Mouse (Mus musculus) thymus, adult 2 months (tissue): Measurements from ENCODE around the gene Thada. TPM values are rescaled to one million over a fixed set of nuclear protein-coding genes. Genes with fewer than 3 reads are reported as not detected.
"Not testable (repeated sequence)": the region's sequence is repeated elsewhere in the genome, so short reads cannot be mapped to it uniquely, and the experiment has no call there.

Experiments used
- DNase-seq: peaks from one replicate; pipeline ENCODE4 v3.0.0; 2021
- H3K27ac ChIP-seq: fragments of 200-500 bp; 2 replicates; pipeline ENCODE4 v1.5.1; 2012; ENCODE audit warnings: low read length, control low read depth; ENCODE audit not compliant: control insufficient read depth, insufficient read depth
- H3K27me3 ChIP-seq: fragments of 200-500 bp; 2 replicates; pipeline ENCODE4 v1.6.1; 2012; ENCODE audit warnings: mild to moderate bottlenecking, low read length, moderate library complexity, mixed read lengths; ENCODE audit not compliant: control insufficient read depth, insufficient read depth
- H3K36me3 ChIP-seq: fragments of 200-500 bp; 2 replicates; pipeline ENCODE4 v1.6.1; 2012; ENCODE audit warnings: mild to moderate bottlenecking, low read length, moderate library complexity; ENCODE audit not compliant: control insufficient read depth, insufficient read depth
- H3K4me1 ChIP-seq: fragments of 200-500 bp; replicated peaks from 2 replicates; pipeline ENCODE4 v1.6.1; 2012; ENCODE audit warnings: low read length; ENCODE audit not compliant: control insufficient read depth, insufficient read depth
- H3K4me3 ChIP-seq: fragments of 200-500 bp; 2 replicates; pipeline ENCODE4 v1.5.1; 2012; ENCODE audit warnings: mild to moderate bottlenecking, low read length, control low read depth, moderate library complexity; ENCODE audit not compliant: control insufficient read depth, insufficient read depth
- CTCF ChIP-seq: fragments of 200-500 bp; IDR thresholded peaks from 2 replicates; pipeline ENCODE4 v1.5.1; 2012; ENCODE audit warnings: mild to moderate bottlenecking, control low read depth, low read length, moderate library complexity, borderline replicate concordance; ENCODE audit not compliant: control insufficient read depth, poor library complexity, insufficient read depth; ENCODE audit errors: extremely low read depth
- POLR2A ChIP-seq: fragments of 200-500 bp; IDR thresholded peaks from 2 replicates; pipeline ENCODE4 v1.6.1; 2012; ENCODE audit warnings: mild to moderate bottlenecking, low read length, control low read depth, moderate library complexity; ENCODE audit not compliant: control insufficient read depth, poor library complexity, insufficient read depth; ENCODE audit errors: extremely low read depth
- WGBS: fragments of 180-500 bp; shearing (Covaris S2); methylation state at CpG from one replicate; pipeline ENCODE4 v1.1.7; 2018; 5-methylcytosine and 5-hydroxymethylcytosine counted together
- polyA plus RNA-seq: library from polyadenylated mRNA; depleted of rRNA; stranded (reverse); fragments of >200 nt; gene quantifications from 2 replicates; pipeline ENCODE4 v1.2.3, GENCODE M21; 2012

Gene Thada
- polyA plus RNA-seq, 1 experiment: 40.1 TPM

- no peak for TF ChIP-seq CTCF
- no peaks in the 10 kb centered on the region for H3K27me3 ChIP-seq
- H3K4me1 ChIP-seq: peaks cover 25% of the 10 kb centered on the region
- peaks cover 30% of the 10 kb centered on the region for H3K36me3 ChIP-seq
- DNase-seq: no peak
- peak overlapping the region; percentile 98; the same call in 1 of the 2 replicates for H3K4me3 ChIP-seq
- peak overlapping the region; percentile 58; the same call in 1 of the 2 replicates for H3K27ac ChIP-seq
- WGBS: 64% methylated on average over 5 of the region's 5 CpGs
Measured at GRCm38 (mm10) chr17:84189127-84189854, 276.7 kb downstream of the Thada start.

- peak overlapping the region; percentile 58 for H3K27ac ChIP-seq
- peak; percentile 77 for DNase-seq
- 3% methylated on average over 38 of the region's 38 CpGs for WGBS
Measured at GRCm38 (mm10) chr17:84188374-84188961, 277.5 kb downstream of the Thada start.

GRCm38 (mm10) chr17:84187727-84188373, 278.2 kb downstream of the Thada start, which contains the start of gene Zfp36l2:
Gene Zfp36l2, minus strand, starts transcription at chr17:84187947.
- H3K36me3 ChIP-seq: peaks cover 26% of the 10 kb centered on the region
- WGBS: under 1% methylated on average over 68 of the region's 76 CpGs
- peak within 1 kb of the TSS; percentile 98 for H3K4me3 ChIP-seq
- peak within 1 kb of the TSS; percentile 97 for H3K27ac ChIP-seq
- peak; percentile 43; the same call in 1 of the 2 replicates for TF ChIP-seq CTCF
- TF ChIP-seq POLR2A: peak; percentile 96
- DNase-seq: peak; percentile 94
- H3K27me3 ChIP-seq: no peaks in the 10 kb centered on the region
- peaks cover 29% of the 10 kb centered on the region for H3K4me1 ChIP-seq

More at GRCm38 (mm10) chr17:84188374-84188961, 277.5 kb downstream of the Thada start:
- Histone ChIP-seq H3K27me3 (no peaks in the 10 kb centered on the region), H3K4me1 (peaks cover 24% of the 10 kb centered on the region), H3K4me3 (peak overlapping the region; percentile 98), H3K36me3 (peaks cover 30% of the 10 kb centered on the region)
- TF ChIP-seq POLR2A: no peak
- TF ChIP-seq CTCF: peak; percentile 41; the same call in 1 of the 2 replicates

GRCm38 (mm10) chr17:84187264-84187663, 278.7 kb downstream of the Thada start:
- peaks cover 34% of the 10 kb centered on the region for H3K4me1 ChIP-seq

GRCm38 (mm10) chr17:84186451-84187202, 279.4 kb downstream of the Thada start:
- TF ChIP-seq POLR2A (0 out of 2 replicates have a peak, but pooled peaks have one; percentile 30), CTCF (no peak)
- no peaks in the 10 kb centered on the region for H3K27me3 ChIP-seq
- H3K4me1 ChIP-seq: peaks cover 37% of the 10 kb centered on the region
- WGBS: 0% methylated on average over 80 of the region's 80 CpGs
- peak overlapping the region; percentile 97 for H3K27ac ChIP-seq
- H3K36me3 ChIP-seq: peaks cover 17% of the 10 kb centered on the region
- DNase-seq: peak; percentile 68
- H3K4me3 ChIP-seq: peak overlapping the region; percentile 91

More at GRCm38 (mm10) chr17:84187264-84187663, 278.7 kb downstream of the Thada start:
- DNase-seq, H3K27me3 ChIP-seq: not testable (repeated sequence)
- WGBS: 0% methylated on average over 15 of the region's 37 CpGs
- peaks cover 23% of the 10 kb centered on the region for H3K36me3 ChIP-seq
- peak overlapping the region; percentile 98 for H3K4me3 ChIP-seq
- peak overlapping the region; percentile 97 for H3K27ac ChIP-seq
